Mouse (Mus musculus): Measurements from ENCODE around the gene Ptpn14.

GRCm38 (mm10) chr1:189757054-189757408, 29.0 kb downstream of the Ptpn14 start:
- TF ChIP-seq HCFC1 (IDR thresholded peaks at IDR 0.05; ENCODE audit: borderline replicate concordance, insufficient read depth, low read length), result no peak
- no peak for TF ChIP-seq CHD2 (IDR thresholded peaks at IDR 0.05; ENCODE audit: low read depth, low read length)
- no peak for TF ChIP-seq MAFK (IDR thresholded peaks at IDR 0.05; ENCODE audit: insufficient read depth, low read depth, low read length)
